Mouse (Mus musculus) myocyte (in vitro differentiated cells): ENCODE results near the gene Gm17387.

Source experiments
- CEBPB ChIP-seq: IDR thresholded peaks from 2 replicates; pipeline ENCODE4 v1.6.1; 2011; ENCODE audit warnings: mild to moderate bottlenecking, moderate library complexity; ENCODE audit not compliant: poor library complexity, insufficient read depth, severe bottlenecking
- E2F4 ChIP-seq: IDR thresholded peaks from one replicate; pipeline ENCODE4 v1.6.1; 2011; ENCODE audit warnings: mild to moderate bottlenecking, control low read depth, moderate library complexity; ENCODE audit not compliant: insufficient read depth
- MAX ChIP-seq: IDR thresholded peaks from one replicate; pipeline ENCODE4 v1.6.1; 2011; ENCODE audit warnings: low read depth, mild to moderate bottlenecking, control low read depth
- MYOG ChIP-seq, 3 experiments: IDR thresholded peaks; one replicate each; pipeline ENCODE4 v1.6.1; 2011; ENCODE audit warnings: control low read depth in 2 of 3, low read depth in 2 of 3, mild to moderate bottlenecking in 2 of 3; ENCODE audit not compliant: insufficient read length in 2 of 3, control insufficient read depth in 1 of 3, insufficient read depth in 1 of 3
- POLR2A ChIP-seq: IDR thresholded peaks from one replicate; pipeline ENCODE4 v1.6.1; 2011; ENCODE audit warnings: low read depth, mild to moderate bottlenecking, control low read depth, moderate library complexity; ENCODE audit not compliant: insufficient read length
- POLR2AphosphoS2 ChIP-seq: IDR thresholded peaks from one replicate; pipeline ENCODE4 v1.6.1; 2011; ENCODE audit warnings: low read depth, control low read depth; ENCODE audit not compliant: insufficient read length
- SRF ChIP-seq: IDR thresholded peaks from one replicate; pipeline ENCODE4 v1.6.1; 2011; ENCODE audit warnings: low read depth; ENCODE audit not compliant: control insufficient read depth, insufficient read length
- TCF12 ChIP-seq: IDR thresholded peaks from one replicate; pipeline ENCODE4 v1.6.1; 2011; ENCODE audit warnings: mild to moderate bottlenecking, control low read depth; ENCODE audit not compliant: poor library complexity, insufficient read depth, severe bottlenecking

GRCm38 (mm10) chr7:141059929-141060328 lies 31.0 kb downstream of the Gm17387 start:
- TF ChIP-seq E2F4 (no peak), POLR2A (no peak), POLR2AphosphoS2 (no peak), MAX (no peak), TCF12 (no peak), MYOG (IDR thresholded peaks at IDR 0.05; ENCODE audit: control insufficient read depth in 1 of 3, insufficient read depth in 1 of 3, insufficient read length in 2 of 3, low read depth in 2 of 3) (no peak), SRF (no peak), CEBPB (no peak)
